Mouse (Mus musculus): ENCODE data around the gene Ndufa4l2. TPM values are rescaled to one million over a fixed set of nuclear protein-coding genes. Genes with fewer than 3 reads are reported as not detected.
A peak's percentile ranks its signal among the peaks of the same experiment; 100 is the strongest.

The Ndufa4l2 gene
- polyA plus RNA-seq, 2 experiments from 2014 or later, result not detected

GRCm38 (mm10) chr10:127526681-127527080 lies 11.9 kb downstream of the Ndufa4l2 start:
- ATAC-seq, result no peak

DNA sequence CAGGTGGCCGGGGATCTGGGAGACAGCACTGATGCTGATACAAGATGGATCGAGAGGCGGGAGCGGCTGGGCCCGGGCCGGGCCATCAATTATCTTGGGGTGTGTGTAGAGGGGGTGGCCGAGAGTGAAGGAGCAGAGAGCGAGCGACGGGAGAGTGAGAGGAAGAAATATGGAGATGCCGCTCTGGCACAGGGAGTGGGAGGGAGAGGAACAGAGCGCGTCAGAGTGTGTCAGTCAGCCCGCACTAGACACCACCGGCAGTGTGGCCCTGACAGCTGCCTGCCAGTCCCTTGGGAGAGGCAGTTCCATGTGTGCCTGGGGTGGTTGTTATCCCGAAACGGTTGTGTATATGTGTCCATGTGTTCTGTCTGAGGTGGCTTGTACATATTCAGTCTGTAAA lies 12.7 kb downstream of the Ndufa4l2 start:
- no peak for ATAC-seq

- ATAC-seq, result no peak
Observed at GRCm38 (mm10) chr10:127530945-127531344, 16.2 kb downstream of the Ndufa4l2 start.

GRCm38 (mm10) chr10:127531548-127531947 lies 16.8 kb downstream of the Ndufa4l2 start:
- ATAC-seq, result no peak

GRCm38 (mm10) chr10:127534036-127534928 lies 19.5 kb downstream of the Ndufa4l2 start, which contains the start of gene Nxph4:
Nxph4 (minus strand) TSS chr10:127534559.
- ATAC-seq, result no peak

GRCm38 (mm10) chr10:127534929-127535384 lies 20.2 kb downstream of the Ndufa4l2 start:
- ATAC-seq, result peak; percentile 18

GRCm38 (mm10) chr10:127536586-127537314 lies 22.0 kb downstream of the Ndufa4l2 start:
- ATAC-seq, result no peak

- no peak for ATAC-seq
Observed at GRCm38 (mm10) chr10:127537854-127538583, 23.3 kb downstream of the Ndufa4l2 start.

- no peak for ATAC-seq
Observed at GRCm38 (mm10) chr10:127541510-127541909, 26.7 kb downstream of the Ndufa4l2 start.

DNA sequence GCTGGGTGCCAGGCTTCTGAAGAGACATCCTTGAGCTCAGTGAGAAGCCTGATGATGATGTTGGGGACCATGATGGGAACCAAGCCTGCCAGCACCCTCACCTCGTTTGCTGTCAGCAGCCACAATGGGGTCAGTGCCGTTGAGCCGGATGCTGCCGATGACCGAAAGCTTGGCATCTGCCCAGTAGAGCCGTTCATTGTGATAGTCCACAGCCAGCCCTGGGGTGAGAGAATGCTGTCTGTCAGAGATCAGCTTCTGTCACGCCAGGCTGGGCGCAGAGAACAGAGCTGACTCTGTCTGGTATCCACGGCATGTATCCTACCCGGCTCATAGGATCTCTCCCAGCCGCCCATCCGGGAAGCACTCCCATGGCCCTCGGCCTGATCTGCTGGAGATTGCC lies 27.3 kb downstream of the Ndufa4l2 start:
- no peak for ATAC-seq

GRCm38 (mm10) chr10:127542720-127543119 lies 28.0 kb downstream of the Ndufa4l2 start:
- ATAC-seq, result no peak

DNA sequence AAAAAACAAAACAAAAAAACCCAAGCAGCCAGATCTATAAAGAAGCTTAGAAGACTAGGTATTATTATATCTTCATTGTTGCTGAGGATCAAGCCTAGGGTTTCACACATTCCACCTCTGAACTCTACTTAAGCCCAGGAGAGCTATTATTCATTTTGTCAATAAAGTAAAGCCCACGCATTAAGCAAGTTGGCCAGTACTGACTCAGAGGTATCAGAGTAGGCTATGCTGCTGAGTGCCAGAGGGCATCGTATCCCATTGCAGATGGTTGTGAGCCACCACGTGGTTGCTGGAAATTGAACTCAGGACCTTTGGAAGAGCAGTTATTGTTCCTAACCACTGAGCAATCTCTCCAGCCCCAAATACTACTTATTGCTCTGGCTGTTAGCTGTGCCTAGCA lies 29.1 kb downstream of the Ndufa4l2 start:
- no peak for ATAC-seq

DNA sequence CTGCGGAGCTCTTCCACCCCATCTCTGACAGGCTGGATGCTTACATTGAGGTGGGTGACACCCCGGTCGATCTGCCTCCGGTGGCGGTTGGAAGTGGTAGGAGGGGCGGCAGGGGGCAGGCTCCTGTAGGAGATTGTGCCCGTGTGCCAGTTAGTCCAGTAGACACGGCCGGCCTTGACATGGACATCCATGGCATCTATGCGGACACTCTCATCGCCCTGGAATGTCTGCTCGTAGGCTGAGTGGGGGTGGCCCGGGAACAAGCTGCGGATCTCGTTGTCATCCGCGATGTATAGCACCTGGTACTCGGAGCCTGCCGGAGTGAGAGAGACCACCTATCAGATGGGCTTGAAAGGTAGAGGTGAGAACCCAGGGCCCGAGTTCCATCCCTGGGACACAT lies 29.6 kb downstream of the Ndufa4l2 start:
- no peak for ATAC-seq

- no peak for ATAC-seq
Observed at GRCm38 (mm10) chr10:127546505-127546904, 31.7 kb downstream of the Ndufa4l2 start.

- no peak for ATAC-seq
Observed at GRCm38 (mm10) chr10:127548236-127548635, 33.5 kb downstream of the Ndufa4l2 start.

DNA sequence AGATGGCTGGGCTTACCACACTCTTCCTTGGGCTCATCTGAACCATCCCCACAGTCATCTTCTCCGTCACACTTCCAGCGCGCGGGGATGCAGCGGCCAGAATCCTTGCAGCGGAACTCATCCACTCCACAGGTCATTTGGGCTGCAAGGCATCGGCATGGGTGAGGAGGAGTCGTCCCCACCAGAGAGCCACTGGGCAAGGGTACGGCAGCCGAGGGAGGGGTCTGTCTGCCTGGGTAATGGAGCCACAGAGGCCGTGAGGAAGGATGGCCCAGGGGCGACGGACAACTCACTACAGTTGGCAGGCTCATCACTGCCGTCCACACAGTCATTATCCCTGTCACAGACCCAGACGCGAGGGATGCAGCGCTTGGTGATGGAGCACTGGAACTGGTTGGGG lies 35.1 kb downstream of the Ndufa4l2 start:
- no peak for ATAC-seq

DNA sequence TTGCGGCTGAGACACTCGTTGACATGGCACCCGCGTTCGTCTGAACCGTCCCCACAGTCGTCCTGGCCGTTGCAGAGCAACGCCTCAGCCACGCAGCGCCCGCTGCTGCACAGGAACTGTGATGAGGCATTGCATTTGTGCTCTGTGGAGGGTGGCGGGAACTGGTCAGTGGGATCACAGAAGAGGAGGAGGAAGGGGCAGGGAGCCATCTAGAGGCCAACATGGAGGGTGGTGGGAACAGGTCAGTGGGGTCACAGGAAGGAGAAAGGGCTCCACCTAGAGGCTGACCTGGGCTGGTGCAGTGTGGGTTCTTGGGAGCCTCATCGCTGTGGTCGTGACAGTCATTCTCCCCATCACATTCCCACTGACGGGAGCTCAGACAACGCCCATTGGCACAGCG lies 40.9 kb downstream of the Ndufa4l2 start:
- no peak for ATAC-seq

DNA sequence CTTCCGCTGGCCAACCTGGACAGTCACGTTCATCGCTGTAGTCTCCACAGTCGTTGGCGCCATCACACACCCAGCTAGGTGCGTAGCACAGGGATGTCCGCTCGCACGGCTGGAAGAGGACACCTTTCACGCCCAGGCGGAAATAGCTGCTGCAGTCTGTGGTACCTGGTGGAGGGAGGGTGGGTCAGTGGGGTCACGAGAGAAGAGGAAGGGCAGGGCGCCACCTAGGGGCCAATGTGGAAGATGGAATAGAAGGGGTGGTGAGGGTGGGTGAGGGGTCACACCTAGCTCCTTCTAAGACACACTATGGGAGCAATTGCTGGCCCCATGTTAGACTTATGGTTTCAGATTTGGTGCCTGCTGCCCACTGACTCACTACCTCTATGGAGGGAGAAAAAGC lies 42.6 kb downstream of the Ndufa4l2 start:
- no peak for ATAC-seq

GRCm38 (mm10) chr10:127561145-127561544 lies 46.4 kb downstream of the Ndufa4l2 start:
- no peak for ATAC-seq

DNA sequence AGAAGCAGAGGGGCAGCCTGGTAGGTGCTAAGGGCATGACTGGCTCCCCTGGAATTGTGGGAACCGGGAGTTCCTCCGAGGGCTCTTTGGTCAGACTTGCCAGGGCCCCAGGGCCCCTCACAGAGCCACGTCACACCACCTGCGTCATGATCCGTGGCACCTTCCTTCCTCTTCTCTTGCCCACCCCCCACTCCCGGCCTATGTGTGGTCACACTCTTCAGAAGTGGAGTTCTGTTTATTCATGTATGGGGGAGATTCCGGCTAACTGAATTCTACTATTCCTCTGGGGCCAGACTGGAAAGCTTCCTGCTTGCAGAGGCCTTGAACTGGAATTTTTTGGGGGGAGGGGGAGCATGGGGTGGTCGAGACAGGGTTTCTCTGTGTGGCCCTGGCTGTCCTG lies 49.1 kb downstream of the Ndufa4l2 start:
- ATAC-seq, result no peak

DNA sequence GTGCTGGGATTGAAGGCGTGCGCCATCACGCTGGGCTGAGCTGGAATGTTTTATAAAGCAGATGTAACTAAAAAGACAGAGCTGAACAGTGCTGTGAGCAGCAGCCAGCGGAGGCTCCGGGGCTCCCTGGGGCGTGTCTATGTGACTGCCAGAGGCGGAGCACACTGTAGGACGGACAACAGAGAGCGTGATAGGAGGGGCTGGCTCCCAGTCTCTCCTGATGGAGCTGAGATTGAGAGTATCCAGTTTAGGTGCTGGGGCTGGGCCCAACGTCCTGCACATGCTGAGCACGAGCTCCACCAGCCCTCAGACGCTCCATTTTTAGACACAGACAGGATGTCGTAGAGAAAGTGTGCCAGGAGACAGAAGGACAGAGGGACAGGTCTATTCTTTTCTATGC lies 49.5 kb downstream of the Ndufa4l2 start:
- no peak for ATAC-seq
